Mouse (Mus musculus): ENCODE results near the gene Osbpl3. TPM values are rescaled to one million over a fixed set of nuclear protein-coding genes. Genes with fewer than 3 reads are reported as not detected.

Osbpl3 gene
- total RNA-seq, 2 experiments from 2014 or later, result 7.1 to 7.3 TPM

- DNase-seq, result no peak
These were observed 182.1 kb downstream of the Osbpl3 start for GRCm38 (mm10) chr6:50273947-50274346.

- DNase-seq, result no peak
These were observed 182.6 kb downstream of the Osbpl3 start for GRCm38 (mm10) chr6:50273416-50273815.

- DNase-seq, result no peak
These were observed 192.3 kb downstream of the Osbpl3 start, which contains the start of gene Gsdme for GRCm38 (mm10) chr6:50263670-50264069. Gsdme (minus strand) TSS chr6:50263862.

- DNase-seq, result no peak
These were observed 193.7 kb downstream of the Osbpl3 start for GRCm38 (mm10) chr6:50262310-50262709.

GRCm38 (mm10) chr6:50261922-50262261, 194.1 kb downstream of the Osbpl3 start:
- no peak for DNase-seq

GRCm38 (mm10) chr6:50261201-50261921, 194.6 kb downstream of the Osbpl3 start:
- peak; percentile 83 for DNase-seq

- no peak for DNase-seq
These were observed 200.6 kb downstream of the Osbpl3 start for GRCm38 (mm10) chr6:50255356-50255755.

GRCm38 (mm10) chr6:50254723-50255184, 201.2 kb downstream of the Osbpl3 start:
- peak; percentile 56 for DNase-seq

- DNase-seq, result no peak
These were observed 203.3 kb downstream of the Osbpl3 start for GRCm38 (mm10) chr6:50252690-50253089.

GRCm38 (mm10) chr6:50247791-50248190, 208.2 kb downstream of the Osbpl3 start:
- DNase-seq, result no peak

GRCm38 (mm10) chr6:50247356-50247755, 208.6 kb downstream of the Osbpl3 start:
- no peak for DNase-seq

GRCm38 (mm10) chr6:50244967-50245366, 211.0 kb downstream of the Osbpl3 start:
- DNase-seq, result no peak

GRCm38 (mm10) chr6:50244126-50244525, 211.9 kb downstream of the Osbpl3 start:
- DNase-seq, result no peak

Other genes with a start within 250 kb of the Osbpl3 start
- 1 to 10 TPM; 1.7 to 2.2 TPM for gene Gsdme, start 192.3 kb downstream of the Osbpl3 start, total RNA-seq (2021)
- gene Cycs, start 110.3 kb upstream of the Osbpl3 start, total RNA-seq (2021), result 10 to 100 TPM; 77.5 to 85.0 TPM
- gene 4921507P07Rik, start 140.4 kb upstream of the Osbpl3 start, total RNA-seq (2021), result under 1 TPM; 0.19 to 0.36 TPM
- gene Npvf, start 198.2 kb upstream of the Osbpl3 start, total RNA-seq (2021), result not detected